Mouse (Mus musculus): ENCODE results near the gene Gm13691. TPM values are rescaled to one million over a fixed set of nuclear protein-coding genes. Genes with fewer than 3 reads are reported as not detected.
A peak's percentile ranks its signal among the peaks of the same experiment; 100 is the strongest.
"Not testable (repeated sequence)": the region's sequence is repeated elsewhere in the genome, so short reads cannot be mapped to it uniquely, and the experiment has no call there.

Gene Gm13691
- polyA plus RNA-seq, 1 experiment from 2014 or later, result not detected

DNA sequence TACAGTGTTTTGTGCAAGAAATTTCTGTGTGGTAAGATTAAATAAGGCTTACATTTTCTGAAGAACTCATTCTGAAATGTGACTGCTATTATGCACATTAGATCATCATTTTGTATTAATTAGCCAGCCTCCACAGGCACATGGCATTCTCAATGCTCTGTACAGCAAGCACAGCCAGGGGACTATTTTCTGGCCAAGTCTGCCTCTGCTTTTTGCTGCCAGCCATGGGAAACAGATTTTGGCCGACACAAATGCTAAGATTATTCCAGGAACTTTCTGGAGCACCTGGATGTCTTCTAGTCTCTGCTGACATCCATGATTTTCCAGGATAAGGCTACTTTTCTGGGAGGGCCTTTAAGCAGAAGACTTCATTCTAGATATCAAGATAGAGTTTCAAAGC is 18.6 kb downstream of the Gm13691 start:
- Histone ChIP-seq H3K4me2 (no peak overlapping the region), H3K27ac (no peak overlapping the region), H3K27me3 (no peaks in the 10 kb centered on the region), H3K9ac (no peak overlapping the region), H3K4me1 (no peaks in the 10 kb centered on the region), H3K4me3 (no peak overlapping the region), H3K36me3 (no peaks in the 10 kb centered on the region), H3K9me3 (no peaks in the 10 kb centered on the region)
- WGBS, result 43% methylated on average over 1 of the region's 1 CpGs
- ATAC-seq (ENCODE audit: borderline replicate concordance, extremely low read depth, low FRiP score, low TSS enrichment), result no peak

- ATAC-seq (ENCODE audit: borderline replicate concordance, extremely low read depth, low FRiP score, low TSS enrichment), result no peak
- WGBS, result 47% methylated on average over 3 of the region's 3 CpGs
- Histone ChIP-seq H3K4me3 (no peak overlapping the region), H3K27me3 (no peaks in the 10 kb centered on the region), H3K9ac (no peak overlapping the region), H3K4me2 (no peak overlapping the region), H3K36me3 (no peaks in the 10 kb centered on the region), H3K4me1 (peaks cover 5% of the 10 kb centered on the region; the same call in 1 of the 2 replicates), H3K9me3 (no peaks in the 10 kb centered on the region), H3K27ac (no peak overlapping the region)
These were observed 19.5 kb downstream of the Gm13691 start for GRCm38 (mm10) chr2:84009818-84010217.

GRCm38 (mm10) chr2:84014572-84014971 is 24.2 kb downstream of the Gm13691 start:
- H3K9me3 ChIP-seq, result no peaks in the 10 kb centered on the region
- H3K4me2 ChIP-seq, result no peak overlapping the region
- H3K36me3 ChIP-seq, result no peaks in the 10 kb centered on the region
- H3K9ac ChIP-seq, result no peak overlapping the region
- H3K27ac ChIP-seq, result peak overlapping the region; percentile 64
- no peaks in the 10 kb centered on the region for H3K27me3 ChIP-seq
- peak; percentile 72; the same call in 1 of the 2 replicates for ATAC-seq (ENCODE audit: borderline replicate concordance, extremely low read depth, low FRiP score, low TSS enrichment)
- peaks cover 9% of the 10 kb centered on the region; the same call in 1 of the 2 replicates for H3K4me1 ChIP-seq
- 39% methylated on average over 6 of the region's 6 CpGs for WGBS
- H3K4me3 ChIP-seq, result no peak overlapping the region

- H3K4me3 ChIP-seq; H3K36me3 ChIP-seq; H3K4me1 ChIP-seq; H3K9ac ChIP-seq; H3K9me3 ChIP-seq; H3K4me2 ChIP-seq; H3K27ac ChIP-seq; ATAC-seq (ENCODE audit: borderline replicate concordance, extremely low read depth, low FRiP score, low TSS enrichment); H3K27me3 ChIP-seq: not testable (repeated sequence)
- WGBS, result 71% methylated on average over 5 of the region's 5 CpGs
These were observed 25.9 kb downstream of the Gm13691 start for GRCm38 (mm10) chr2:84016291-84016690.

DNA sequence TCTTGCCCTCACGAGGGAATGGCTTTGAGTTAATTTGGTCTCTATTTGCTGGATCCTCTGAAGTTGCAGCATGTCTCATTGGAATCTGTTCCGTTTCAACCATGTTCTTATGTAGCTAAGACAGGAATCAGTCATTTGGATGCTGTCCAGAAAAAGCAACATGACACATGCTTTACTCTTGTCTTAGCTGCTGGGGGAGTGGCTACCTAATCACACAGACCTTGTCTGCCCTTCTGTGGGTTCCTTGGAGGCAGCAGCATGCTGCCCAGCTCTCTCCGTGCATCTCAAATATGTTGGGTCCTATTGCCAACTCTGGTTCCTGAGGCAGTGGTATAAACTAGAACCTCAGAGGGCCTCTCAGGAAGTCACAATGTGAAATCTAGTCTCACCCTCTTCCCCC is 28.0 kb downstream of the Gm13691 start:
- Histone ChIP-seq H3K4me3 (no peak overlapping the region), H3K27me3 (no peaks in the 10 kb centered on the region), H3K9me3 (no peaks in the 10 kb centered on the region), H3K4me2 (no peak overlapping the region), H3K4me1 (peaks cover 9% of the 10 kb centered on the region; the same call in 1 of the 2 replicates), H3K27ac (0 out of 2 replicates have a peak overlapping the region, but pooled peaks have one; percentile 3), H3K9ac (no peak overlapping the region), H3K36me3 (no peaks in the 10 kb centered on the region)
- no peak for ATAC-seq (ENCODE audit: borderline replicate concordance, extremely low read depth, low FRiP score, low TSS enrichment)
- WGBS, result 32% methylated on average over 3 of the region's 3 CpGs

DNA sequence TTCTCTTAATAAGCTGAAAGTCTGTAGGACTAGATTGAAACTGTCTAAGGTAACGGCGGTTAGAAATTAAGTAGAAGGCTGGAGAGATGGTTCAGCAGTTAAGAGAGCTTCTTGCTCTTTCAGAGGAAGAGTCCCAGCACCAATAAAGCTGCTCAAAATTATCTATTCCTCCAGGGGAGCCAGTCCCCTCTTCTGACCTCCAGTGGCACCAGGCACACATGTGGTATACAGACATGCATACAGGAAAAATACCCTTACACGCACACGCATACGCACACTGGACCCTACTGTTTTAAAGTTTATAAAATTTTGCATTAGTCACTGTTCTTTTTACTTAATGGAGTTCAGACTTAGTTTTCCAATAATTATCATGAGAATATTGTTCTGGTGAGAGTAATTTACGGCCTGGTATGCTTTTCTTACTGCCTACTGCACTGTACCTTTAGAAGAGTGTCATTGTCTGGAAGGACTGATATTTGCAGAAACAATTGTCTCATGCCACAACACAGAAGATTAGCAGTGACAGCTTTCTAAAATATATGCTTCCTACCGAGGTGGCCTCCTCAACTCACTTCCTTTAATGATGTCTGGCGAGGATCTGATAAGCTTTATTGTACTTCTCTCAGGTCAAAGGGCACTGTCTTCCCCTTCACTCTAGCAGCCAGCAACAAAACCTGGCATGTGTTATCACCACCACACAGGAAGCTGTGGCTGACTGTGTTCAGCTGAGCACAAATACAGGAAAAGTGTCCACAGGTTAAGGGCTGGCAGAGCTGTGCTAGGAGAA is 29.4 kb downstream of the Gm13691 start:
- Histone ChIP-seq H3K9me3 (no peaks in the 10 kb centered on the region), H3K4me2 (no peak overlapping the region), H3K4me3 (no peak overlapping the region), H3K4me1 (peaks cover 5% of the 10 kb centered on the region; the same call in 1 of the 2 replicates), H3K9ac (no peak overlapping the region), H3K27me3 (no peaks in the 10 kb centered on the region), H3K27ac (peak overlapping the region; percentile 59), H3K36me3 (no peaks in the 10 kb centered on the region)
- WGBS, result 61% methylated on average over 8 of the region's 8 CpGs
- ATAC-seq (ENCODE audit: borderline replicate concordance, extremely low read depth, low FRiP score, low TSS enrichment), result peak; percentile 78

DNA sequence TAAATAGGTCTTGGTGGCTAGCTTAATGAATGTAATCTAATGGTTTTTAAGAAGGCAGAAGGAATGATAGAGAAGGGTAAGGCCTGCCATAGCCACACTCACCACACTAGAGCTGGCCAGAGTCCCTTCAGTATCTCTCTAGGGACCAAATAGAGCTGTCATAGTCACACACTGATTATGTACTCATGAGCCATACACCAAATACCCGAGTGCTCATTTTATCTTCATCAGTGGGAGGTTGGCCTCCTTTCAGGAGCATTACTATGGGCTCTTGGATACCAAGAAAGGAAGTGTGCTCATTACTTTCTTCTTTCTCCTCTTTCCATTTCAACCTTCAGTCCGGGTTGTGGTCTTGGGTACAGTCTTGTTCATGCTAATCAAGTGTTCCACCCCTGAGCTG is 31.6 kb downstream of the Gm13691 start:
- no peak overlapping the region for H3K4me2 ChIP-seq
- no peaks in the 10 kb centered on the region for H3K27me3 ChIP-seq
- H3K4me1 ChIP-seq, result peaks cover 3% of the 10 kb centered on the region; the same call in 1 of the 2 replicates
- H3K36me3 ChIP-seq, result no peaks in the 10 kb centered on the region
- no peak for ATAC-seq (ENCODE audit: borderline replicate concordance, extremely low read depth, low FRiP score, low TSS enrichment)
- no peak overlapping the region for H3K9ac ChIP-seq
- H3K4me3 ChIP-seq, result no peak overlapping the region
- no peaks in the 10 kb centered on the region for H3K9me3 ChIP-seq
- H3K27ac ChIP-seq, result no peak overlapping the region
- 75% methylated on average over 2 of the region's 2 CpGs for WGBS

DNA sequence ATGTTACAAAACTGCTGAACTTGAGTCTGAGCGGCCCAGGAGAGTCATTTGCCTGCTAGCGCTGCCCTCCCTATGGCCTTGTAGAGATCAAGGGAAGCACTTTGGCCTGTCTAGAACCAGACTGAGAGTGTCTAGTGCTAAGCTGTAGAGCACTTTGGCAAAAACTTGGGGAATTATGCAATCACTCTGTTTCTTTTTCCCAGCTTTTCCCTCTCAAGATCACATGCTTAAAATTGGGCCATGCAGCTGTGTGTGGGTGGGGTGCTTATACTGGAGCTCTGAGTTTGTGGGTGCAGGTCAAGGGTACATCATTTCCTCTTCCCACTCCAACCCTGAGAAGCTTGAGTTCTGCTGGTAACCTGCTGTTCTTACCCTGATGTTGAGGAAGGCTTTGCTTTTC is 32.6 kb downstream of the Gm13691 start:
- peak; percentile 52 for ATAC-seq (ENCODE audit: borderline replicate concordance, extremely low read depth, low FRiP score, low TSS enrichment)

GRCm38 (mm10) chr2:84023319-84023718 is 33.0 kb downstream of the Gm13691 start:
- Histone ChIP-seq H3K36me3 (no peaks in the 10 kb centered on the region), H3K27me3 (no peaks in the 10 kb centered on the region), H3K9ac (no peak overlapping the region), H3K4me3 (no peak overlapping the region), H3K27ac (no peak overlapping the region), H3K9me3 (no peaks in the 10 kb centered on the region), H3K4me2 (no peak overlapping the region), H3K4me1 (no peaks in the 10 kb centered on the region; the same call in 1 of the 2 replicates)
- no peak for ATAC-seq (ENCODE audit: borderline replicate concordance, extremely low read depth, low FRiP score, low TSS enrichment)
- 88% methylated on average over 2 of the region's 2 CpGs for WGBS

More for the DNA sequence above, 32.6 kb downstream of the Gm13691 start:
- H3K9ac ChIP-seq, result no peak overlapping the region
- no peaks in the 10 kb centered on the region for H3K27me3 ChIP-seq
- no peak overlapping the region for H3K4me2 ChIP-seq
- WGBS, result 61% methylated on average over 2 of the region's 2 CpGs
- no peak overlapping the region for H3K27ac ChIP-seq
- no peaks in the 10 kb centered on the region for H3K9me3 ChIP-seq
- H3K36me3 ChIP-seq, result no peaks in the 10 kb centered on the region
- H3K4me3 ChIP-seq, result no peak overlapping the region
- H3K4me1 ChIP-seq, result peaks cover 3% of the 10 kb centered on the region; the same call in 1 of the 2 replicates

GRCm38 (mm10) chr2:84025217-84025616 is 34.9 kb downstream of the Gm13691 start:
- 65% methylated on average over 4 of the region's 4 CpGs for WGBS
- H3K4me1 ChIP-seq, result no peaks in the 10 kb centered on the region; the same call in 1 of the 2 replicates
- no peak overlapping the region for H3K4me3 ChIP-seq
- H3K27me3 ChIP-seq, result no peaks in the 10 kb centered on the region
- H3K36me3 ChIP-seq, result no peaks in the 10 kb centered on the region
- H3K9me3 ChIP-seq, result no peaks in the 10 kb centered on the region
- ATAC-seq (ENCODE audit: borderline replicate concordance, extremely low read depth, low FRiP score, low TSS enrichment), result no peak
- H3K4me2 ChIP-seq, result no peak overlapping the region
- H3K9ac ChIP-seq, result no peak overlapping the region
- H3K27ac ChIP-seq, result no peak overlapping the region

DNA sequence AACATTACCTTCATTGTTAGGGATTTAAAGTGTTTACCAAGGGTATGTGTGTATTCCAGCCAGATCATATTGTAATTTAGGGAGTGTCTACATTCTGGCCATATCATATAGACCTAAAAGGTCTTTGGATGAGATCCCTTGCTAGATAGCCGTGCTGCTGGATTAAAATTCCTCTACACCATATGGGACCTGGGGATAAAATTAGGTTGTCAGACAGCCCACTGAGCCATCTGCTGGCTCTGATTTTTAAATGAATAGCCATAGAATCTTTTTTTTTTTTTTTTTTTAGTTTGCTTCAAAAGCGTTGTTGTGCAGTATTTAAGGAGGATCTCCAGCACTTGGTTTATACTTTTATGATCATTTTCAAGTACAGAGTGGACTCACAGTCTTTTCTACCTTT is 42.2 kb downstream of the Gm13691 start:
- no peaks in the 10 kb centered on the region for H3K4me1 ChIP-seq
- 90% methylated on average over 2 of the region's 2 CpGs for WGBS
- no peak overlapping the region for H3K9ac ChIP-seq
- no peak for ATAC-seq (ENCODE audit: borderline replicate concordance, extremely low read depth, low FRiP score, low TSS enrichment)
- H3K27me3 ChIP-seq, result no peaks in the 10 kb centered on the region
- no peak overlapping the region for H3K4me3 ChIP-seq
- H3K4me2 ChIP-seq, result no peak overlapping the region
- H3K9me3 ChIP-seq, result no peaks in the 10 kb centered on the region
- H3K27ac ChIP-seq, result no peak overlapping the region
- H3K36me3 ChIP-seq, result no peaks in the 10 kb centered on the region

- Histone ChIP-seq H3K9me3 (no peaks in the 10 kb centered on the region), H3K4me2 (no peak overlapping the region), H3K9ac (no peak overlapping the region), H3K27ac (no peak overlapping the region), H3K27me3 (no peaks in the 10 kb centered on the region), H3K4me3 (no peak overlapping the region), H3K4me1 (no peaks in the 10 kb centered on the region), H3K36me3 (no peaks in the 10 kb centered on the region)
- no peak for ATAC-seq (ENCODE audit: borderline replicate concordance, extremely low read depth, low FRiP score, low TSS enrichment)
- WGBS, result 67% methylated on average over 4 of the region's 4 CpGs
These were observed 45.6 kb downstream of the Gm13691 start for GRCm38 (mm10) chr2:84035997-84036396.

All from lung, embryonic 15.5 days (tissue).